Mouse (Mus musculus): ENCODE measurements around the gene Sec31b.

GRCm38 (mm10) chr19:44487266-44487665 lies 58.4 kb downstream of the Sec31b start:
- no peak for TF ChIP-seq POLR2A (IDR thresholded peaks at IDR 0.05; ENCODE audit: borderline replicate concordance, low read depth, low read length)
- TF ChIP-seq CTCF (IDR thresholded peaks at IDR 0.05; ENCODE audit: low read depth, low read length) = peak; percentile 62

All from bone marrow macrophage, adult 2 months (primary cell).